Mouse (Mus musculus) telencephalon, adult 2 months (tissue): ENCODE results near the gene Syngr1.
"Not testable (repeated sequence)": the region's sequence is repeated elsewhere in the genome, so short reads cannot be mapped to it uniquely, and the experiment has no call there.

Experiments used
- DNase-seq: peaks from one replicate; pipeline ENCODE4 v3.0.0-alpha.2; 2011; ENCODE audit warnings: low read depth, low spot score

The Syngr1 gene

GRCm38 (mm10) chr15:80115866-80116794 lies 25.0 kb downstream of the Syngr1 start:
- DNase-seq: no peak

GRCm38 (mm10) chr15:80117154-80117553 lies 26.0 kb downstream of the Syngr1 start:
- DNase-seq: no peak

GRCm38 (mm10) chr15:80119076-80119475 lies 27.9 kb downstream of the Syngr1 start:
- DNase-seq: no peak

GRCm38 (mm10) chr15:80121721-80122325 lies 30.7 kb downstream of the Syngr1 start:
- no peak for DNase-seq

GRCm38 (mm10) chr15:80122431-80122830 lies 31.3 kb downstream of the Syngr1 start:
- DNase-seq: not testable (repeated sequence)

- DNase-seq: no peak
Observed at GRCm38 (mm10) chr15:80124651-80125050, 33.5 kb downstream of the Syngr1 start.

GRCm38 (mm10) chr15:80127191-80127590 lies 36.1 kb downstream of the Syngr1 start:
- DNase-seq: no peak

GRCm38 (mm10) chr15:80129982-80130381 lies 38.8 kb downstream of the Syngr1 start:
- DNase-seq: no peak

GRCm38 (mm10) chr15:80130689-80131088 lies 39.6 kb downstream of the Syngr1 start:
- no peak for DNase-seq

- no peak for DNase-seq
Observed at GRCm38 (mm10) chr15:80131421-80131820, 40.3 kb downstream of the Syngr1 start.

- no peak for DNase-seq
Observed at GRCm38 (mm10) chr15:80132452-80132851, 41.3 kb downstream of the Syngr1 start.

- DNase-seq: peak; percentile 88
Observed at GRCm38 (mm10) chr15:80132993-80133586, 42.0 kb downstream of the Syngr1 start, which contains the start of gene Tab1. Gene Tab1 (plus strand): TSS chr15:80133127.

- DNase-seq: no peak
Observed at GRCm38 (mm10) chr15:80133682-80134449, 42.7 kb downstream of the Syngr1 start.

- no peak for DNase-seq
Observed at GRCm38 (mm10) chr15:80134450-80134847, 43.3 kb downstream of the Syngr1 start.

GRCm38 (mm10) chr15:80135499-80135898 lies 44.4 kb downstream of the Syngr1 start:
- DNase-seq: no peak

- no peak for DNase-seq
Observed at GRCm38 (mm10) chr15:80136645-80137044, 45.5 kb downstream of the Syngr1 start.

GRCm38 (mm10) chr15:80137945-80138791 lies 47.0 kb downstream of the Syngr1 start:
- peak; percentile 91 for DNase-seq

GRCm38 (mm10) chr15:80140302-80140701 lies 49.2 kb downstream of the Syngr1 start:
- no peak for DNase-seq

- no peak for DNase-seq
Observed at GRCm38 (mm10) chr15:80140878-80141277, 49.7 kb downstream of the Syngr1 start.

GRCm38 (mm10) chr15:80142130-80142529 lies 51.0 kb downstream of the Syngr1 start:
- DNase-seq: no peak

GRCm38 (mm10) chr15:80143760-80144159 lies 52.6 kb downstream of the Syngr1 start:
- DNase-seq: no peak
